Mouse (Mus musculus): Measurements from ENCODE around the gene Slc9a5.

Gene Slc9a5

DNA sequence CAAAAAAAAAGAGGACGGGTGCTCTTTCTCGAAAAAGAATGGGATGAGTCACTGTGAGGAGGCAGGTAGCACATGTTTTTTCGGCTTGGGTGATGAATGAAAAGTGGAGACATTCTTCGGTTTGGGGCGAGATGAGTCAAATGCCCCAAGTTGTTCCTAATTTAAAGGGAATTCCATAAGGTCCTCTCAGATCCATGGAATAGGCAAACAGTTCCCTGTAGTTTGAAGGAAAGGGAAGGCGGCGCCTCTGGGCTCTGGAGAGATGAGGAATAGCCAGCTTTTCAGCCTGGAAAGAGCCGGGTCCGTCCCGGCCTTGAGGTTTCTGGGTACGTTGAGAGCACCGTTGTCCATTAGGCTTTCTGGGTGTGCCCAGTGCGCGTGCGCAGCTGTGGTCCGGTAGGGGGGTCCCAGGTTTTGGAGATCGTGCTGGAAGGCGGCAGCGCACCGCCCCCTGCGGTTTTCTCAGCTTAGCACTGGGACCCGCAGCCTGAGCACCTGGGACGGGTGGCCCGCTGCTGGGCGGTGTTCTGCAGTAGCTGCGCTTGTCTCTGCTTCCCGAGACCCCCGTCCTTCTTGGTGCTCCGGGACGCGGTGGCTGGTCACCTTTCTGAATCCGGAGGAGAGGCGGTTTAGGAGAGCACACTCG is at the start of gene Slc9a5:
Gene Slc9a5, plus strand, starts transcription at position 394 of the 646 bp plus-strand sequence.
- DNase-seq (ENCODE audit: low read depth, low spot score) = peak; percentile 33

GRCm38 (mm10) chr8:105299962-105300361 is 48.7 kb upstream of the Slc9a5 start:
- no peak for DNase-seq (ENCODE audit: low read depth, low spot score)

DNA sequence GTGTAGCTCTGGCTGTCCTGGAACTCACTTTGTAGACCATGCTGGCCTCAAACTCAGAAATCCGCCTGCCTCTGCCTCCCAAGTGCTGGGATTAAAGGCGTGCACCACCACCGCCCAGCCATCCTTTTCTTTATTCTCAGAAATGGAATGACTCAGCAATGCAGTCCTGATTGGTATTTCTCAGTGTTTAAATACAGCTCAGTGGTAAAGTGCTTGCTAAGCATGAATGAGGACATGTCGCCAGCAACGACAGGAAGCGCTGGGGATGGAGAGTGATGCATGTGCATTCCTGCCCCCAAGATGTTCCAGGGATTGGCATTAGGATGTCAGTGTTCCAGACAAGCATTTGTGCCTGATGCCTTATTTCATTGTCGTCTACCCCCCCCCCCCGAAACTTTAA is 45.2 kb upstream of the Slc9a5 start:
- no peak for DNase-seq (ENCODE audit: low read depth, low spot score)

DNA sequence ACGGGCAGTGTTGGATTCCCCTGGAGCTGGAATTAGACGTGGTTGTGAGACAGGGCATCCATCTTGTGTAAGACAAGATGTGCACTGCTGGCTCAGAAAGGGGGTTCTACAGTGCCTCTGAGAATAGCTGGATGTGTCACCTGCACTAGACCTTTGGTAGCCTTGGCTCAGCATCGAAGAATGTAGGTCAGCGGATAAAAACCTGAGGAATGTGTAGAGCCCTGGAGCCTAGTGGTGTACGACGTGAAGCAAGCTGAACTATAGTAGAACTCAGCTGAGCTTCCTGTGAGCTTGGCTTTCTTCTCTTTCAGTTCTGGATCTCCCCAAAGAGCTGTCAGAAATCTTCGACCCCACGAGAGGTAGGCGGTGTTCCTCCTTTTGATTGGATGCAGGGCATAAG is 44.8 kb upstream of the Slc9a5 start:
- no peak for DNase-seq (ENCODE audit: low read depth, low spot score)

DNA sequence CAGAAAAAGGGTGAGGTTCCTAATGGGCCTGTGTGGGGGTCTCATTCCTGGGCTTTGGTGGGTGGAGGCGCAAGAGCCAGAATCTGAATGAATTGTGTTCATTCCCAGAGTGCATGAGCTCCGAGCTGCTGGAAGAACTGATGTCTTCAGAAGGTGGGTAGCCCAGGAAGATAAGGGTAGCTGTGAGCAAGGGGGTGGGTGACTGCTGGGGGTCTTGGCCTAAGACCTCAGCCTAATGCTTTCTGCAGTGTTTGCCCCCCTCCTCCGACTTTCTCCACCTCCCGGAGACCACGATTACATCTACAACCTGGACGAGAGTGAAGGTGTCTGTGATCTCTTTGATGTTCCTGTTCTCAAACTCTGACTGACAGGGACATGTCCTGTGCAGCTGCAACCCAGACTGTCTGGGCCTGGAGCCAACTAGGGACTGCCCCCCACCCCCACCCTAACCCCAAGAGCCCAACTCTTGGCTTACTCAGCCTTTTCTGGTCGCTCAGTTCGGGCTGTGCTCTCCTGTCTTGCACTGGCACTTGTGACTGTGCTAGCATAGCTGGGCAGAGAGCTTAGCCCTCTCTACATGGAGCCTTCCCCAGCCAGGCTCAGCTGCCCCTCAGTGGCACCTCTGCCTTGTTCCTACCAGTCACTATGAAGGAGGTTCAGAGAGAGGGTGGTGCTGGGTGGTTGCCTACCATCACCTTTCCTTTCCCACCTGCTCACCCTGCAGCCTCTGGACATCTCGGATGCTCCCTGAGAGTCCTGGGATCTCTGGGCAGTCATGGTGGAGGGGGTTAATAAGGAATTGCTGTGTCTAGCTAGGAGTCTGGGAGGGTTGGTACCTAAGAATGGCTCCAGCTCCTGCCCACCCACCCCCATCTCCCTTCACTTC is 44.1 kb upstream of the Slc9a5 start:
- no peak for DNase-seq (ENCODE audit: low read depth, low spot score)

- DNase-seq (ENCODE audit: low read depth, low spot score) = no peak
Observed at GRCm38 (mm10) chr8:105305211-105306145, 43.2 kb upstream of the Slc9a5 start, which contains the start of gene Elmo3. Gene Elmo3 (plus strand): TSS chr8:105305601.

- no peak for DNase-seq (ENCODE audit: low read depth, low spot score)
Observed at GRCm38 (mm10) chr8:105306146-105306691, 42.4 kb upstream of the Slc9a5 start.

DNA sequence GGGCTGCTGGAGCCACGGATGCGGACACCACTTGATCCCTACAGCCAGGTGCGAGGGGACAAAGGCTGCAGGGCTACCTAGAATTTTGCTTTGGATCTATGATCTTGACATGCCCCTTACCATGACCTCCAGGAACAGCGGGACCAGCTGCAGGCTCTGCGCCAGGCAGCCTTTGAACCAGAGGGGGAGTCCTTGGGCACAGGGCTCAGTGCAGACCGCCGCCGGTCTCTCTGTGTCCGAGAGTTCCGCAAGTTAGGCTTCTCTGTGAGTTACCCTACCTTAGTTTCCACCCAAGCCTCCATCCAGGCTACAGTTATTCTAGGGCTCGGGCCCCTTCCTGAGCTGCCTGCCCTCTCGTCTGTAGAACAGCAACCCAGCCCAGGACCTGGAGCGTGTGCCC is 41.0 kb upstream of the Slc9a5 start:
- DNase-seq (ENCODE audit: low read depth, low spot score) = no peak

GRCm38 (mm10) chr8:105308428-105308827 is 40.2 kb upstream of the Slc9a5 start:
- DNase-seq (ENCODE audit: low read depth, low spot score) = no peak

DNA sequence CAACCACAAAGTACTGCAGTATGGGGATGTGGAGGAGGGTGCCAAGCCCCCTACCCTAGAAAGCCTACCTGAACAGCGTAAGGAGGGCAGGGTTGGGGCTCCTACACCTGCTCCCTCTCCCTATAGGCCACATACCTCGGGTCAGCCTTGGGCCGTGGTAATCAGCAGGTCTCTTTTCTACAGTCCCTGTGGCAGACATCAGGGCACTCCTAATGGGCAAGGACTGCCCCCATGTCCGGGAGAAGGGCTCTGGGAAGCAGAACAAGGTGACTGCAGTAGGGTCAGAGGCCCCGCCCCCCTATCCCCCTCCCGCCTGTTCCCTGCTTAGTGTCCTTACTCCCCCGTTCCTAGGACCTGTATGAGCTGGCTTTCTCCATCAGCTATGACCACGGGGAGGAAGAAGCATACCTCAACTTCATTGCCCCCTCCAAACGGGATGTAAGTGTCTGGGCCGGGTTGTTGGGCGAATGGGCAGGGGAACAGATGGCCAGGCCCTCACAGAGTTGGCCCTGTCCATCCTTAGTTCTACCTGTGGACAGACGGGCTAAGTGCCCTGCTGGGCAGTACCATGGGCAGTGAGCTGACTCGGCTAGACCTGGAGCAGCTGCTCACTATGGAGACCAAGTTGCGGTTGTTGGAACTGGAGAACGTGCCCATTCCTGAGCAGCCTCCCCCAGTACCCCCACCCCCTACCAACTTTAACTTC is 39.3 kb upstream of the Slc9a5 start:
- no peak for DNase-seq (ENCODE audit: low read depth, low spot score)

DNA sequence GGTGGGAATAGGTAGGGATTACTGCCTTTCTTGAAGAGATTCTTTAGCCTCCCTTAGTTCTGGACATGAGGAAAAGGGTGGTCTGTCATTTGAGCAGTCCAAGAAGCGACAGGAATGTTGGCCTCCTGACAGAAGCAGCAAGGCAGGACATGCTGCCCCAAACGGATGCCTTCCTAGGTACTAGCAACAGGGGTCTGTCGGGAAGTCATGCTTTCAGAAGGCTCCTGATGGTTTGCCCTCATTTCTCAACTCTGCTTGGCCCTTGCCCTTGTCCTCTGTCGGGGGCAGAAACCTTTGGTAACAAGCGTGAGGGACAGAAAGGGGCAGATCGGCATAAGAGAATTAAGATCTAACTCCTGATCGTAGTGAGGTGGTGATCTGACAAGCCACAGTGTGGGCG is 38.5 kb upstream of the Slc9a5 start:
- DNase-seq (ENCODE audit: low read depth, low spot score) = no peak

DNA sequence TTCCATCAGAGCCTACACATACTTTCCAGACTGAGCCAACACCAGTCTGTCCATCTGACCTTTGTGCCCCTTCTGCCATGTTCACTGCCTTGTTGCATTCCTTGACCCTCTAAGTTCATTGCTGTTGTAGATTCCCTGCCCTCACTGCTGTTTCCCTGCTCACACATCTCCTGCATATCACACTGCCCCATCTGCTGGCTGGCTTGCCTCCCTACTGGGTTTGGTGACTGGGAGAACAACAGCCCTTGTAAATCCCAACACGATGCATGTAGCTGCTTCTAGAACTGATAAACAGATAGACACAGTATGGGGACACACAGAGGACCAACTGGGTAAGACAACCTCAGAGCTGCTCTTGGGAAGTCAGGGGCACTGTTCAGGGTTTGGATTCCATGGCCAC is 36.9 kb upstream of the Slc9a5 start:
- no peak for DNase-seq (ENCODE audit: low read depth, low spot score)

GRCm38 (mm10) chr8:105312891-105313481 is 35.7 kb upstream of the Slc9a5 start:
- DNase-seq (ENCODE audit: low read depth, low spot score) = no peak

GRCm38 (mm10) chr8:105313622-105314402 is 34.8 kb upstream of the Slc9a5 start:
- no peak for DNase-seq (ENCODE audit: low read depth, low spot score)

DNA sequence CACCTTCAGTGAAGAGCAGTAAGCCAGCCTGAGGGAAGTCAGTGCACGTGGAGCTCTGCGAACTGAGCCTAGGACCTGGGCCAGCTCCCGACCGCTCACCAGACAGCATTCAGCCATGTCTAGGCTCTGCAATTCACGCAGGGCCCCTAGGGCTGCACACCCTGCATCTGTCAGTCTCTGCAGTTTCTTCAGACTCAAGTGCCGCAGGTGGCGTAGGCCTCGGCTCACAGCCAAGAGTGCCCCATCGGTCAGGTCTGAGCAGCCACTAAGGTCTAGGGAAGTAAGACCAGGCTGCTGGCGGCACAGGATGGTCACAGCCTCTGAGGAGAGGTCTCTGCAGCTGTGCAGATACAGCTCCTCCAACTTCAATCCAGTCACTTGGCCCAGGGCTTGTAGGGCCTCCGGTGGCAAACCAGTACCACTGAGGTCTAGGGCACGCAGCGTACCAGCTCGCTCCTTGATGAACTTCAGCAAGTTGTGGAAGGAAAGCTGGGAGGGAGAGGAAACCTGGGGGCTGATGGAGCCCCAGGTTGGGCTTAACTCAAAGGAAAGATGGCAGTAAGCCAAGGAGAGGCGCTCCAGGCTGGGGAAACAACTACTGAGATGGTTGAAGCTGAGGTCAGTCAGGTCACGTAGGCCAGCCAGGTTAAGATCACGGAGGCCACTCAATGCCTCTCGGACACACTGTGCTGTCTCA is 33.4 kb upstream of the Slc9a5 start:
- DNase-seq (ENCODE audit: low read depth, low spot score) = no peak

DNA sequence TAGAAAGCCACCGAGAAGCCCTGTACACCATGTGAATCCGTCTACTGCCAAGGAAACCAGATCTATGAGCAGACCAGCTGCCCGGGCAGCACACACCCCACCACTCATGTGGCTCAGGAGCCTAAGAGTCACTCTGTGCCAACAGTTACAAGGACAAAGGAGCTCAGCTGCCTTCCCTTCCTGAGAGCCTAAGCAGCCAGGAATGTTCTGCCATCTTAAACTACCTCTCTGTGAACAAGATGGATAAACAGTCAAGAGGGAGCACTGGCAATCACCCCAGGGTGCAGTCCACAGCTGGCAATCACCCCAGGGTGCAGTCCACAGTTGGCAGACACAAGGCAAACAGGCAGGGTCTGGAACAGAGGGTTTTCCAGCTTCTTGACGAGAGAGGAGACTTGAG is 30.7 kb upstream of the Slc9a5 start:
- DNase-seq (ENCODE audit: low read depth, low spot score) = no peak

DNA sequence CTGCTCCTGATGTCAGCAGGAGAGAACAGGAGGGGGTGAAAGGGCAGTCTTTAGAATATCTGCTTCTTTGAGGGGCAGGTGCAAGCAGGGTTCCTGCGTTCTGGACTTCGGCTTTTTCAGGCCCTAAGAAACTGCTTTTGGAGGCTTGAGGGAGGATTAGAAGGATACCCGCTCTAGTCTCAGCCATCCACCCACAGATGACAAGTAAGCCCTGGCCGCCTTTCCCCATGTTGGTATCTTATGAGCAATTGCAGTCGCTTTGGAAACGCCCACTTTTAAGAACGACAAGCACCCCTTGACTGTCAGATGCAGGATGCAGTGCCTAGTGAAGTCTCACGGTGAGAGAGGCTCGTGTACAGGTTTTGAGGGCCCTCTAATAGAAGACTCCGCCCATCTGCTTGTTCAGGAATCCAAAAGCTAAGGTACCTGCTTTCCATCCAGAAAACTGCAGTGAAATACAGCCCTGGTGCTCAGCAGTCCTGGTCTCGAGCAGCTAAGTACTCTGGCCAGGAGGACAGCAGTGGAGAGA is 29.9 kb upstream of the Slc9a5 start:
- DNase-seq (ENCODE audit: low read depth, low spot score) = no peak

GRCm38 (mm10) chr8:105323183-105323582 is 25.5 kb upstream of the Slc9a5 start:
- DNase-seq (ENCODE audit: low read depth, low spot score) = no peak

GRCm38 (mm10) chr8:105325641-105326093 is 23.0 kb upstream of the Slc9a5 start:
- no peak for DNase-seq (ENCODE audit: low read depth, low spot score)
